Mouse (Mus musculus) limb, embryonic 14.5 days (tissue): Measurements from ENCODE around the gene Clpsl2. TPM values are rescaled to one million over a fixed set of nuclear protein-coding genes. Genes with fewer than 3 reads are reported as not detected.

ENCODE experiments used
- ATAC-seq: fragments of 200-750 bp; cut with Nextera tagmentation; 2 replicates; pipeline ENCODE4 v1.8.0; 2017; ENCODE audit warnings: low read depth, moderate number of reproducible peaks, moderate TSS enrichment; ENCODE audit not compliant: low FRiP score
- DNase-seq: peaks from one replicate; pipeline ENCODE4 v3.0.0-alpha.2; 2015; ENCODE audit warnings: low spot score
- H3K27ac ChIP-seq: fragments of 300-500 bp; sonication (generic); replicated peaks from 2 replicates; pipeline ENCODE4 v1.5.1; 2014; ENCODE audit warnings: low read depth, mild to moderate bottlenecking, low read length, moderate library complexity, mixed read lengths
- H3K27me3 ChIP-seq: fragments of 300-500 bp; sonication (generic); 2 replicates; pipeline ENCODE4 v1.6.1; 2014; ENCODE audit warnings: low read length, mixed read lengths; ENCODE audit not compliant: control insufficient read depth, insufficient read depth
- H3K36me3 ChIP-seq: fragments of 300-500 bp; sonication (generic); 2 replicates; pipeline ENCODE4 v1.6.1; 2014; ENCODE audit warnings: mild to moderate bottlenecking, low read length, moderate library complexity, mixed read lengths; ENCODE audit not compliant: control insufficient read depth, insufficient read depth
- H3K4me1 ChIP-seq: fragments of 300-500 bp; sonication (generic); 2 replicates; pipeline ENCODE4 v1.6.1; 2014; ENCODE audit warnings: antibody characterized with exemption, low read length, mixed read lengths; ENCODE audit not compliant: control insufficient read depth, insufficient read depth
- H3K4me2 ChIP-seq: fragments of 300-500 bp; sonication (generic); replicated peaks from 2 replicates; pipeline ENCODE4 v1.6.1; 2014; ENCODE audit warnings: low read depth, mild to moderate bottlenecking, low read length, moderate library complexity; ENCODE audit not compliant: severe bottlenecking
- H3K4me3 ChIP-seq: fragments of 300-500 bp; sonication (generic); replicated peaks from 2 replicates; pipeline ENCODE4 v1.5.1; 2014; ENCODE audit warnings: low read length
- H3K9ac ChIP-seq: fragments of 300-500 bp; sonication (generic); 2 replicates; pipeline ENCODE4 v1.6.1; 2014; ENCODE audit warnings: mild to moderate bottlenecking, low read depth, low read length, moderate library complexity; ENCODE audit not compliant: severe bottlenecking
- H3K9me3 ChIP-seq: fragments of 300-500 bp; sonication (generic); 2 replicates; pipeline ENCODE4 v1.6.1; 2016; ENCODE audit warnings: low read length; ENCODE audit not compliant: control insufficient read depth
- POLR2A ChIP-seq: fragments of 200-500 bp; IDR thresholded peaks from 2 replicates; pipeline ENCODE4 v1.8.0; 2012; ENCODE audit warnings: inconsistent platforms, mild to moderate bottlenecking, moderate library complexity, borderline replicate concordance; ENCODE audit not compliant: insufficient read depth, insufficient read length; ENCODE audit errors: extremely low read depth
- WGBS: fragments of 180-500 bp; shearing (Covaris S2); extraction: QIAGEN DNeasy Blood & Tissue Kit; methylation state at CpG from one replicate; pipeline ENCODE4 v1.1.7; 2014; 5-methylcytosine and 5-hydroxymethylcytosine counted together
- polyA plus RNA-seq, 2 experiments: library from polyadenylated mRNA; depleted of rRNA in 1 of 2; stranded (reverse) in 1 of 2; unstranded in 1 of 2; fragments of >200 nt; fragmentation: Nextera tagmentation in 1 of 2; extraction: Ambion mirVana in 1 of 2; gene quantifications; 2 replicates each; pipeline versions ENCODE4 v1.2.1 to v1.2.3; 2012 to 2014

The Clpsl2 gene
- polyA plus RNA-seq, 2 experiments = not detected

GRCm38 (mm10) chr17:28513844-28514243, 35.4 kb upstream of the Clpsl2 start:
- no peaks in the 10 kb centered on the region for H3K9me3 ChIP-seq
- H3K4me2 ChIP-seq = no peak overlapping the region
- ATAC-seq = no peak
- TF ChIP-seq POLR2A = no peak
- peaks cover 26% of the 10 kb centered on the region for H3K4me1 ChIP-seq
- H3K27ac ChIP-seq = no peak overlapping the region
- WGBS = 59% methylated on average over 7 of the region's 7 CpGs
- no peak overlapping the region for H3K9ac ChIP-seq
- DNase-seq = no peak
- no peaks in the 10 kb centered on the region for H3K36me3 ChIP-seq
- H3K27me3 ChIP-seq = no peaks in the 10 kb centered on the region
- no peak overlapping the region for H3K4me3 ChIP-seq

- Histone ChIP-seq H3K27me3 (no peaks in the 10 kb centered on the region), H3K36me3 (no peaks in the 10 kb centered on the region), H3K4me2 (no peak overlapping the region), H3K9me3 (no peaks in the 10 kb centered on the region), H3K27ac (no peak overlapping the region), H3K4me3 (no peak overlapping the region), H3K4me1 (peaks cover 29% of the 10 kb centered on the region), H3K9ac (no peak overlapping the region)
- TF ChIP-seq POLR2A = no peak
- ATAC-seq = no peak
- DNase-seq = no peak
- WGBS = 75% methylated on average over 5 of the region's 5 CpGs
Measured at GRCm38 (mm10) chr17:28514555-28514954, 34.7 kb upstream of the Clpsl2 start.

GRCm38 (mm10) chr17:28515431-28516341, 33.5 kb upstream of the Clpsl2 start:
- Histone ChIP-seq H3K9me3 (no peaks in the 10 kb centered on the region), H3K4me2 (no peak overlapping the region), H3K4me1 (peaks cover 26% of the 10 kb centered on the region), H3K4me3 (no peak overlapping the region), H3K27me3 (no peaks in the 10 kb centered on the region), H3K27ac (no peak overlapping the region), H3K9ac (no peak overlapping the region), H3K36me3 (no peaks in the 10 kb centered on the region)
- ATAC-seq (no peak), DNase-seq (no peak)
- TF ChIP-seq POLR2A = no peak
- 63% methylated on average over 10 of the region's 10 CpGs for WGBS

GRCm38 (mm10) chr17:28516881-28517280, 32.3 kb upstream of the Clpsl2 start:
- H3K4me1 ChIP-seq = peaks cover 24% of the 10 kb centered on the region
- H3K9ac ChIP-seq = no peak overlapping the region
- H3K4me2 ChIP-seq = peak overlapping the region; percentile 96; the same call in 1 of the 2 replicates
- no peaks in the 10 kb centered on the region for H3K9me3 ChIP-seq
- H3K36me3 ChIP-seq = no peaks in the 10 kb centered on the region
- WGBS = 67% methylated on average over 4 of the region's 4 CpGs
- no peak for DNase-seq
- H3K4me3 ChIP-seq = 0 out of 2 replicates have a peak overlapping the region, but pooled peaks have one; percentile 47
- H3K27me3 ChIP-seq = no peaks in the 10 kb centered on the region
- ATAC-seq = no peak
- TF ChIP-seq POLR2A = no peak
- no peak overlapping the region for H3K27ac ChIP-seq

- Histone ChIP-seq H3K9ac (peak within 1 kb of the TSS; percentile 59), H3K4me2 (peak within 1 kb of the TSS; percentile 96), H3K36me3 (no peaks in the 10 kb centered on the region), H3K4me1 (peaks cover 26% of the 10 kb centered on the region), H3K27me3 (no peaks in the 10 kb centered on the region), H3K9me3 (no peaks in the 10 kb centered on the region), H3K4me3 (peak within 1 kb of the TSS; percentile 47), H3K27ac (peak within 1 kb of the TSS; percentile 73)
- peak; percentile 55 for ATAC-seq
- TF ChIP-seq POLR2A = no peak
- peak; percentile 82 for DNase-seq
- 3% methylated on average over 16 of the region's 16 CpGs for WGBS
Measured at GRCm38 (mm10) chr17:28517441-28517955, 31.7 kb upstream of the Clpsl2 start, which contains the start of gene Fkbp5. Fkbp5 (minus strand) TSS chr17:28517527.
